Mouse (Mus musculus) c-Kit-positive CD71-positive TER-119-negative erythroid progenitor cells, embryonic 14.5 days (primary cell): ENCODE results near the gene Dnali1.

ENCODE experiments used
- DNase-seq: peaks from one replicate; pipeline ENCODE4 v3.0.0-alpha.2; 2013; ENCODE audit warnings: low read depth

Gene Dnali1

DNA sequence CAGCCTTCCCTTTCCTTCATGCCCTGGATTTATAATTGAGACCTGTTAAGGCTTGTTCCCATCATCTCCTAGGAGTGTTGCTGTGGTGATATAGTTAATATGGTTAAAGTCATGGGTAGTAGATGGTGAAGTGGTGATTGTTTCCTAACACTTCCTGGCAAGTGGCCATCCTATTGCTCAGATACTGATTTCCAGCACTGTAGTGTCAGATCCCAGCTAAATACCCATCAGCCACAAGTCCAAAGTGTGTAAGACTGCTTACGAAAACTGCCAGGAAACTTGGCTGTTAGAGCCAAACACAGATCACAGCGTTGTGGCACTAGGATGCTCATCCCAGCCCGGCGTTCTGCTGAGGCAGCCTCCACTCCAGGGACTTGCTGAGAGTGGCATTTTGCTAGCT, 31.2 kb downstream of the Dnali1 start:
- DNase-seq: no peak

GRCm38 (mm10) chr4:125029891-125030614, 35.5 kb downstream of the Dnali1 start:
- DNase-seq: peak; percentile 87

- DNase-seq: no peak
Observed at GRCm38 (mm10) chr4:125020780-125021538, 44.5 kb downstream of the Dnali1 start.

DNA sequence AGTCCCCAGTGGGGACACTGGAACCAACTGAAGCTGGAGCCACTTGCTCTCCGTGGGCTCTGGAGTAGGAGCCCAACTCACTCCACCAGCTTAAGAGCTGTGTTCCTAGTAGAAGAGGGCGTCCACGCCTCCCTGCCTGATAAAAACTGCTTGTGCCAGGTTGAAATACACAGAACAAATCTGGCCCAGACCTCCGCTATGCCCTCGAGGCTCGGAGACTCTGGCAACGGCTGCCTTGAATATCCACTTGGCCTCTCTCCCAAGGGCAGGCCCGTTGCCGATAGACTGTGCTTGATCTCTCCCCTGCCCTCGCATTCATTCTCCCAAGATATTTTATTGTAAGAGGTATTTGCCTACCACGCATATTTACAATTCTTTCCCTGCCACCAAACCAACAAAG, 48.1 kb downstream of the Dnali1 start:
- DNase-seq: no peak

- no peak for DNase-seq
Observed at GRCm38 (mm10) chr4:125015806-125016635, 49.5 kb downstream of the Dnali1 start, which contains the start of gene Gnl2. Gene Gnl2 (plus strand): TSS chr4:125016585.

GRCm38 (mm10) chr4:125008712-125009111, 56.8 kb downstream of the Dnali1 start:
- no peak for DNase-seq

- DNase-seq: no peak
Observed at GRCm38 (mm10) chr4:125008220-125008619, 57.3 kb downstream of the Dnali1 start.

DNA sequence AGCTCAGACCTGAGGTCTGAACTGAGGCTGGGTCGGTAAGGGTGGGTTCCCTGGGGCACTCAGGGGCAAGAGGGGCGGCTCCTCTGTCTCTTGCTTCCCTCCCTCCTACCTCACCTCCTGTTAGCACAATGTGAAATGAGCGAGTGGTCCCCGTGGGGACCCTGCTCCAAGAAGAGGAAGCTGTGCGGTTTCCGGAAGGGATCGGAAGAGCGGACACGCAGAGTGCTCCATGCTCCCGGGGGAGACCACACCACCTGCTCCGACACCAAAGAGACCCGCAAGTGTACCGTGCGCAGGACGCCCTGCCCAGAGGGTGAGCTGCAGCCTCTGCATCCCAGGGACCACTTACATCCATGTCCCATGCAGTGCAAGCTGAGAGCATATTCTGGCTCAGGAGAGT, 58.0 kb downstream of the Dnali1 start:
- DNase-seq: no peak
